Mouse (Mus musculus) thymus, adult 2 months (tissue): ENCODE data around the gene Mrpl12.

Experiments used
- CTCF ChIP-seq: fragments of 200-500 bp; IDR thresholded peaks from 2 replicates; pipeline ENCODE4 v1.5.1; 2012; ENCODE audit warnings: mild to moderate bottlenecking, control low read depth, low read length, moderate library complexity, borderline replicate concordance; ENCODE audit not compliant: control insufficient read depth, poor library complexity, insufficient read depth; ENCODE audit errors: extremely low read depth
- POLR2A ChIP-seq: fragments of 200-500 bp; IDR thresholded peaks from 2 replicates; pipeline ENCODE4 v1.6.1; 2012; ENCODE audit warnings: mild to moderate bottlenecking, low read length, control low read depth, moderate library complexity; ENCODE audit not compliant: control insufficient read depth, poor library complexity, insufficient read depth; ENCODE audit errors: extremely low read depth

DNA sequence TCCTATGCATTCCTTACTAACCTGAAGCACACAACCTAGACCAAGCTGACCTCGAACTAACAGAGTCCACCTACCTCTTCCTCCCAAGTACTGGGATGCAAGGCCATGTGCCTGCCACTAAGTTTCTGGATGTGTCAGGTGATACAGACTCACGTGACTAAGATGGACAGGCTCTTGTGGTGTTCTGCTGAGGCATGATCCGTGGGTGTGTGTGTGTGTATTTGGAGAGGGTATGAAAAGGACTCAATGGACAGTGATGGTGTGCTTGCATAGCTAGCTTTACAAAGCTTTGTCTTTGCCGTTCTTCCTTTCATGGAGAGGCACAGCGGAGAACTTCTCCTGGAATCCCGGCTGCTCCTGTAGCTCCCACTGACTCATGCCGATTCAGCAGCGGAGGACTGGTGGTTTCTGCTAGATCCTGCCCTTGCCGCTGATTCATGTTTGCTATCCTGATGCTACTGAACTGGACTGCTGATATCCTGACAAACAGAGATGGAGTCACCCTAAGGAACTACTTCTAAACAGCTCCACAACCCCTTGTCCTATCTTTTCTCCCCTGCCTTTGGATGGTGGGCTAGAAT lies 24.0 kb downstream of the Mrpl12 start:
- TF ChIP-seq POLR2A = no peak
- no peak for TF ChIP-seq CTCF
